Mouse (Mus musculus): ENCODE data around the gene Mapk10.

DNA sequence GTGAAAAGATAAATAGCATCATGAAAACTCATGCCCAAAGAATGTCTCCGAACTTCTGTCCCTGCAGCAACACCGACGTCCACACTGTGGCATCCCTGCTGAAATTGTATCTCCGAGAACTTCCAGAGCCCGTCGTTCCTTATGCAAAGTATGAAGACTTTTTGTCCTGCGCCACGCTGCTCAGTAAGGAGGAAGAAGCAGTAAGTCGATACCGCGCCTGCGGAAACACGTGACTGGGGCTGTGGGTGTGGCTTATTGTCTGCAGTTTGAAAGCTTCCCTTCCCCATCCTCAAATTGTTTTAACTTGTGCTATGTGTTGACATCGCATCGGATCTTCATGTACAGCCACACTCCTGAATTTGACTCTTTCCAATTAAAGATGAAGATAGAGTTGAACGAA is 335.5 kb downstream of the Mapk10 start:
- TF ChIP-seq POLR2A (IDR thresholded peaks at IDR 0.05; ENCODE audit: low read depth, low read length), result no peak
- no peak for TF ChIP-seq CTCF (IDR thresholded peaks at IDR 0.05; ENCODE audit: extremely low read depth, insufficient read length, insufficient replicate concordance, low read depth, low read length)

Measured in small intestine, adult 2 months (tissue).